Mouse (Mus musculus): ENCODE results near the gene Med29.

DNA sequence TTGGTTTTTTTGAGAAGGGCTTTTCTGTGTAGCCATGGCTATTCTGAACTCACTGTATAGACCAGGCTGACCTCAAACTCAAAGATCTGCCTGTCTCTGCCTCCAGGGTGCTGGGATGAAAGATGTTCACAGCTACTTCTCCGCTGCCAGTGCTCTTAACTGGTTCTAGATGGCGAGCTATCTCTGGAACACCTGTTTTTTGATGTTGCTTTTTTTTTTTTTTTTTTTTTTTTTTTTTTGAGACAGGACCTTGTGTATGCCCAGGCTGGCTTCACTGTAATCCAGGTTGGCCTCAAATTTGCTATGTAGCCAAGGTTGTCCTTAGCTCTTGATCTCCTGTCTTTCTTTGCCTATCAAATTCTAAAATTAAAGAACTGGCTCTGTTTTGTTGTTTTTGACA, 46.3 kb upstream of the Med29 start:
- no peak for TF ChIP-seq HCFC1 (IDR thresholded peaks at IDR 0.05; ENCODE audit: borderline replicate concordance, insufficient read depth, low read length)
- TF ChIP-seq MAFK (IDR thresholded peaks at IDR 0.05; ENCODE audit: insufficient read depth, low read depth, low read length), result no peak
- no peak for TF ChIP-seq ZC3H11A (IDR thresholded peaks at IDR 0.05; ENCODE audit: borderline replicate concordance, low read depth, low read length)
- peak; percentile 54 for TF ChIP-seq ZNF384 (IDR thresholded peaks at IDR 0.05; ENCODE audit: low read depth, low read length)
- no peak for TF ChIP-seq CHD2 (IDR thresholded peaks at IDR 0.05; ENCODE audit: low read depth, low read length)

All from ES-E14 (cell line).